Mouse (Mus musculus) megakaryocyte, embryonic 14.5 days (primary cell): Measurements from ENCODE around the gene Rad54l2. TPM values are rescaled to one million over a fixed set of nuclear protein-coding genes. Genes with fewer than 3 reads are reported as not detected.
A peak's percentile ranks its signal among the peaks of the same experiment; 100 is the strongest.

ENCODE experiments used
- H3K27me3 ChIP-seq: replicated peaks from 2 replicates; pipeline ENCODE3; 2012; ENCODE audit warnings: inconsistent platforms
- H3K36me3 ChIP-seq: replicated peaks from 2 replicates; pipeline ENCODE3; 2012; ENCODE audit warnings: low read length, inconsistent platforms, mixed read lengths
- H3K4me1 ChIP-seq: 2 replicates; pipeline ENCODE4 v1.6.1; 2012; ENCODE audit warnings: inconsistent platforms
- H3K4me3 ChIP-seq: replicated peaks from 2 replicates; pipeline ENCODE3; 2012; ENCODE audit warnings: moderate library complexity, mild to moderate bottlenecking, inconsistent platforms
- H3K9me3 ChIP-seq: 2 replicates; pipeline ENCODE4 v1.6.1; 2012; ENCODE audit warnings: inconsistent platforms
- FLI1 ChIP-seq: IDR thresholded peaks from 2 replicates; pipeline ENCODE4 v1.6.1; 2012; ENCODE audit warnings: low read length, inconsistent platforms, mixed read lengths
- GATA1 ChIP-seq: IDR thresholded peaks from 3 replicates; pipeline ENCODE4 v1.6.1; 2012; ENCODE audit warnings: mixed read lengths, low read length, inconsistent platforms, borderline replicate concordance
- polyA plus RNA-seq: library from polyadenylated mRNA; stranded (reverse); fragments of >175 nt; gene quantifications from 2 replicates; pipeline ENCODE4 v1.2.3, GENCODE M21; 2012; ENCODE audit warnings: low replicate concordance; ENCODE audit not compliant: insufficient read depth

Rad54l2 gene
- 1.4 and 1.9 TPM in 2 replicates for polyA plus RNA-seq

DNA sequence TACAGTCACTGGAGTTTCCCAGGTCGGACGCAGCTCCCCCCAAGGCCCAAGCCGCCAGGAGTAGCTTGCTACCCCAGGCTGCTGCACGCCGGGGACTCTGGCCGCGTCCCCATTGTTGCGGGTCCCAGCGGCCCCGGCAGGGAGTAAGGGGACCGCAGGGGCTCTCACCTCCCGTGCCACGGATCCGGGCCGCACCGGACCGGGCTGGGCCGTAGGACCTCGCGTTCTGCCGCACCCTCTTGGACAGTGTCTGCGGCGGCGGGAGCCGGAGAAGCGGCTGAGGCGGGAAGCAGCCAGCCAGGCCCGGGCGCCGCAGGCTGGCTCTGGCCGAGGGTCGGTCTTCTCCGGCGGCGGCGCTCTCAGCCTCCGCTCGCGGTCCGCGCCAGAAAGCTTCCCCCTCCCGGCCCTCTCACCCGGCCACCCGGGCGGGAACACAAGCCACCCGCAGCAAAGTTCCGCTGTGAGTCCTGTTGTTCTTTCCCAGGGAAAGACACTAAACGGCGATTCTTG is at the start of gene Rad54l2:
TSS of gene Rad54l2 (minus strand) at position 383 of the 510 bp plus-strand sequence.
- Histone ChIP-seq H3K4me3 (peak within 1 kb of the TSS; percentile 97), H3K36me3 (no peaks in the 10 kb centered on the region), H3K4me1 (peaks cover 30% of the 10 kb centered on the region), H3K9me3 (no peaks in the 10 kb centered on the region), H3K27me3 (peaks cover 12% of the 10 kb centered on the region)
- TF ChIP-seq GATA1 (no peak), FLI1 (no peak)

DNA sequence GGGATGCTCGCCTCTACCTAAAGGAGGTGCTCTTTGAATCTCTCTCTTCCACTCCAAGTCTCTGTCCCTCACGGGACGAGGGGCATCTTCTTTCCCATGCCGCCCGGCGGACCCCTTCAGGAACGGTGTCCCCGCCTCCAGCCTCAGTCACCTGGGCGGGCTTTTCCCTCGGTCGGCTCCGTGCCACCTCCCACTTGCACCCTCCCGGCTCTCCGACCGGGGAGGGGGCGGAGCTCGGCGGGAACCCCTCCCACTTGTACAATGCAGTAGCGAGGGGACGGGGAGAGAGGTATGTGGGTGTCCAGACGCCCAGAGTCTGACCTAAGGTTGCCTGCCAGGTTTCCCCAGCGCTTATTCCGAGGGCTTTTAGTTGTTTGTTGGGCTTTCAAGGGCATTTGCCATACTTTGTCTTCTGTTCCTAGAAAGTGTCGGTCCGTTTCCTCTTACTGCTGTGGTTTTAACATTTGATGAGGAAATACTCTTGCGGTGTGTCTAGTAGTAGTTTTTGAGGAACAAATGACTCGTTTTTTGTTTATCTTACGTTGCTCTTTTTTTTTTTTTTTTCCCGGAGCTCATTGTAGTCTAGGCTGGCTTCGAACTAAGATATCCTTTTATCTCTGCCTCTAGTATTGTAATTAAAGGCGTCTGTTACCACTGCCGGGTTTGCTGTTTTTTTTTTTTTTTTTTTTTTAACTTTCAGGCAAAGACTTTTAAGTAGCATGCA is 33.5 kb upstream of the Rad54l2 start:
- H3K4me3 ChIP-seq: peak overlapping the region; percentile 97
- H3K36me3 ChIP-seq: no peaks in the 10 kb centered on the region
- peaks cover 29% of the 10 kb centered on the region; the same call in 1 of the 2 replicates for H3K4me1 ChIP-seq
- TF ChIP-seq GATA1 (no peak), FLI1 (no peak)
- H3K9me3 ChIP-seq: no peaks in the 10 kb centered on the region
- H3K27me3 ChIP-seq: no peaks in the 10 kb centered on the region

DNA sequence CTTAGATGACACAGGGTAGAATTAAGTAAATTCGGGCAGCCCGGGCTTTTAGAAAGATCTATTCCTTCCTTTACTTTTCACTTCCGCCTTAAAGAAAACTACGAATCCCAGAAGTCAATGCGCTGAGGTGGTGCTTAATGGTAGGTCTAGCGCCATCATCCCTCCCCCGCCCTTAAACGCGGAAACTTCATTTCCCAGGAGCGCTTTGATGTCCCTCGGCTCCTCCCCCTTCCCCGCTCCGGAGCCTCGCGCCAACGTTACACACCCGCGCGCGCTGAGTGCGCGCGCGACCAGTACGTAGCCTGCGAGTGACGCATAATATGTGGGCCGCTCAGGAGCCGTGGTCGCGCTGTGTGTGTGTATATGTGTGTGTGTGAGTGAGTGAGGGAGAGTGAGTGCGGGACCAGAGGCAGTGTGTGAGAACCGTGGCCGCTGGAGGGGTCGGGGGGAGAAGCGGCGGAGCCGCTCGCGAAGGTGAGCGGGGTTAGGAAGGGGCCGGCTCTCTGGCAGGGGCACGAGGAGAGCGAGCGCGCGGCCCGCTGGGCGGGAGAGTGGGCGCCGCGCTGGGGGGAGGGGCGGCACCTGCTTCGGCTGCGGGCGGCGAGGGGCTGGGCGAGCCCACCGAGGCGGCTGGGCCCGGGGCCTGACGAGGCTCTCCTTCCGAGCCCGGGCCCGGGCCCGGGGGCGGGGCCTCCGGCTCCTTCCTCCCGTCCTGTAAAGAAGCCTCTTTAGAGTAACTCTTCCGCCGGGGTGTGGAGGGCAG is 32.8 kb upstream of the Rad54l2 start, which contains the start of gene Dcaf1:
TSS of gene Dcaf1 (plus strand) at position 257 of the 763 bp plus-strand sequence.
- no peaks in the 10 kb centered on the region for H3K9me3 ChIP-seq
- H3K27me3 ChIP-seq: no peaks in the 10 kb centered on the region
- H3K4me3 ChIP-seq: peak within 1 kb of the TSS; percentile 97
- H3K36me3 ChIP-seq: no peaks in the 10 kb centered on the region
- no peak for TF ChIP-seq GATA1
- no peak for TF ChIP-seq FLI1
- H3K4me1 ChIP-seq: peaks cover 22% of the 10 kb centered on the region; the same call in 1 of the 2 replicates

DNA sequence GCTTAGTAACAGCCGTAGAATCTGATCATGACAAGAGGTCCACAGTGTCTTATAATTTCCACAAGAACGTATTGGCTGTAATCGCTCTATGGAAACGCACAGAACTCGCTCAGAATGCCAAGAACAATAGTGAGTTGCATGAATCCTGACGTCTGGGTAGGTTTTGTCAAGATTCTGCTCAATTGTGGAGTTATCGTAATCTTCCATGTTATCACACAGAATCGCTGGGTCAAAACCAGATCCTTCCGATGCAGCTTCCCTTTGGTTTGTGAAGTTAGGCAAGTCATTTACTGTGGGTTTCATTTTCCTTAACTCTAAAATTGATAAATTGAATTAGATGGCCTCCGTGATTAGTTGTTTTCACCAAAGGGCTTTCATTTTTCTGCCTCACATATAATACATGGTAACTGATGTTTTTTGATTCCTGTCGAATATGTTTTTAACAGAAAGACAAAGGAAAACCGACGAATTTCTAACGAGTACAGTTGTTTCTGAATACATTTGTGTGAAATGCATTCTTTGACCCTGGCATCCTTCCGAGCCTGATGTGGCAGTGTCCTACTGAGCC is 32.1 kb upstream of the Rad54l2 start:
- H3K4me3 ChIP-seq: peak overlapping the region; percentile 97
- TF ChIP-seq GATA1 (no peak), FLI1 (no peak)

DNA sequence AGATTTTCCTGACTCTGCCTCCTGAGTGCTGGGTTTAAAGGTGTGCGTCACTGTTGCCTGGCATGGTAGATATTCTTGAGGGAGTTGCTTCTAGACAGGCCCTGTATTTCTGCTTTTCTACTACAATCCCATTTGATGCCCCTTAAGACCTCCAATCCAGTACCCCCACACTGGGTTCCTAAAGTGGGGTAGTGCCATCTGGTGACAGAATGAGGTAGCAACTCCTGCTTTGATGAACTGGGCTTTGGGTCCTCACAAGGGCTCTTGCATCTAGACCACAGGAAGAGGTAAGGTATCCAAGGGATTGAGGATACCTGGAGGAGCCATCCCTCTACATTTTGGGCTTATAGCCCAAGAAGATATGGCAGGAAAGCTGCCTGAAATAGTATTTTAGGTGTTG is 30.2 kb upstream of the Rad54l2 start:
- no peak for TF ChIP-seq GATA1
- no peak for TF ChIP-seq FLI1
- Histone ChIP-seq H3K9me3 (no peaks in the 10 kb centered on the region), H3K27me3 (peaks cover 3% of the 10 kb centered on the region), H3K36me3 (no peaks in the 10 kb centered on the region), H3K4me1 (peaks cover 7% of the 10 kb centered on the region; the same call in 1 of the 2 replicates), H3K4me3 (no peak overlapping the region)

More for the DNA sequence above, 32.1 kb upstream of the Rad54l2 start:
- H3K36me3 ChIP-seq: no peaks in the 10 kb centered on the region
- H3K27me3 ChIP-seq: no peaks in the 10 kb centered on the region
- no peaks in the 10 kb centered on the region for H3K9me3 ChIP-seq
- H3K4me1 ChIP-seq: peaks cover 18% of the 10 kb centered on the region; the same call in 1 of the 2 replicates

DNA sequence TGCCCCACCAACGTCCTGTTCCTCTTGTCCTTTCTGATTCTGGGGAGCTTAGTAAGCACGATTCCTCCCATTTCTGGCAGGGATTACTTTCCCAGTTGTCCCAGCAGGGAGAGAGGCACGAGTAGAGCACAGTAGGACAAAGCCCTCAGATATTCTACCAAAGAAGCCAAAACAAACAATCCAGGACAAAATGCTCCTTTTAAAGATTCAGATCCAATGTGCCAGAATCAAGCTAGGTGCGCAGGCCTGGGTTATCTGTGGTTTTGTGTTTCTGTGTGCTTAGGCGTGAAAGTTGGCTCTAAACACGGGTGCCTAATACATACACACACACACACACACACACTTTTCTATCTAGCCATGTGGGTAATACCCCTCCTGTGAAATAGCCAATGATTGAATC is 29.2 kb upstream of the Rad54l2 start:
- Histone ChIP-seq H3K4me1 (peaks cover 5% of the 10 kb centered on the region; the same call in 1 of the 2 replicates), H3K36me3 (no peaks in the 10 kb centered on the region), H3K27me3 (peaks cover 3% of the 10 kb centered on the region), H3K4me3 (no peak overlapping the region), H3K9me3 (no peaks in the 10 kb centered on the region)
- TF ChIP-seq GATA1 (no peak), FLI1 (no peak)

DNA sequence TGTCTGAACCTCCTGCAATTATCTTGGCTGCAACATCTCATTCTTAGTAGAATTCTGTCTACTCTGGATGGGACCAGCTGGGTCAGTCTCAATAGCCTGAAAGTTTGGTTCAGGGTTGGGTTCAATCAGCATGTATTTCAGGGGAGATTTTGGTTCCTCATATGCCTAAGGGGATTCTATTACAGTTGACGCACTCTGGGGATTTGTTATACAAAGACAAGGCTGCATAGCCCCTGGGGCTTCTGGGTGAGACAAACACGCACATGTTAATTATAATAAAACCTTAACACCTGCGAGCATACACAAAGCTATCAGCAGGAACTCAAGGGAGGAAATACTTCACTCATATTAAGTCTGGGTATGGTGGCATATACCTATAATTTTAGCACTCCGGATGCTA is 17.5 kb upstream of the Rad54l2 start:
- no peaks in the 10 kb centered on the region for H3K4me1 ChIP-seq
- no peak for TF ChIP-seq GATA1
- no peak for TF ChIP-seq FLI1
- peaks cover 33% of the 10 kb centered on the region for H3K9me3 ChIP-seq
- no peak overlapping the region for H3K4me3 ChIP-seq
- no peaks in the 10 kb centered on the region for H3K36me3 ChIP-seq
- no peaks in the 10 kb centered on the region for H3K27me3 ChIP-seq

DNA sequence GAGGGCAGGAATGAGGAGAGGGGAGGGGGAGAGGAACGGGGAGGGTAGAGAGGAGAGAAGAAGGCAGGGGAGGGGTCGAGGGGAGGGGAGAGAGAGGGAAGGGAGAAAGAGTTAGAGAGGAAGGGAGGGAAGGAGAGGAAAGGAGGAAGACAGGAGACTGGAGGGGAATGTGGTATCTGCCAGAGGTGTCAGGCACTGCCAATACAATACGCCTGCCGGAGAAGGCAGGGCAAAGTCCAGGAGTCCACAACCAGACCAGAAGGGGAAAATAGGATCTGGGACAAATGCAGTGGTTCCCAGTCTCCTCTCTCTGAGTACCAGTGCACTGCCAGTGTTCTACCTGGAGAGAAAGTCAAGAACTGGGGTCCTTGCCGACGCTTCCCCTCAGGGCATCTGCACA is 1.8 kb upstream of the Rad54l2 start:
- no peak overlapping the region for H3K4me3 ChIP-seq
- H3K36me3 ChIP-seq: no peaks in the 10 kb centered on the region
- H3K4me1 ChIP-seq: peaks cover 21% of the 10 kb centered on the region
- no peaks in the 10 kb centered on the region for H3K9me3 ChIP-seq
- H3K27me3 ChIP-seq: peaks cover 13% of the 10 kb centered on the region
- TF ChIP-seq FLI1 (no peak), GATA1 (no peak)

DNA sequence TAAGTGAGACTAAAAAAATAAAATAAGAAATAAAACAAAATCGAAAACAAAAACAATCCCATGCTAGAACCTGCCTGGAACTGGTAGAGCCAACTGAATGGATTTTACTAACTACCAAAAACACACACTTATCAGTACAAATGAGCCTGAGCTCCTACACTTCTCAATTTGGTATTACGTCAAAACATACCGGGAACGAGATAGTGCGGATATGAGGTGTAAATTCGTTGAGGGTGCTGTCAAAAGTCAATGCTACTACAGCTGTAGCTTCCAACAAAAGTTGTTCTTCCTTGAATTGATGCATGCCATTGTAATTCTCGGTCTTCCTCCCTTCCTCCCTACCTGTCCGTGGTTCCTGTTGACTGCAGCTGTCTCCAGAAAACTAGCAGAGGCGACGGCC is 369 bp upstream of the Rad54l2 start:
- peaks cover 27% of the 10 kb centered on the region for H3K4me1 ChIP-seq
- H3K9me3 ChIP-seq: no peaks in the 10 kb centered on the region
- peaks cover 12% of the 10 kb centered on the region for H3K27me3 ChIP-seq
- peak overlapping the region; percentile 97 for H3K4me3 ChIP-seq
- no peaks in the 10 kb centered on the region for H3K36me3 ChIP-seq
- TF ChIP-seq FLI1: no peak
- TF ChIP-seq GATA1: no peak
